Comparison of ENCODE assay signal across 8 mouse cellular contexts in the genomic region with DNA sequence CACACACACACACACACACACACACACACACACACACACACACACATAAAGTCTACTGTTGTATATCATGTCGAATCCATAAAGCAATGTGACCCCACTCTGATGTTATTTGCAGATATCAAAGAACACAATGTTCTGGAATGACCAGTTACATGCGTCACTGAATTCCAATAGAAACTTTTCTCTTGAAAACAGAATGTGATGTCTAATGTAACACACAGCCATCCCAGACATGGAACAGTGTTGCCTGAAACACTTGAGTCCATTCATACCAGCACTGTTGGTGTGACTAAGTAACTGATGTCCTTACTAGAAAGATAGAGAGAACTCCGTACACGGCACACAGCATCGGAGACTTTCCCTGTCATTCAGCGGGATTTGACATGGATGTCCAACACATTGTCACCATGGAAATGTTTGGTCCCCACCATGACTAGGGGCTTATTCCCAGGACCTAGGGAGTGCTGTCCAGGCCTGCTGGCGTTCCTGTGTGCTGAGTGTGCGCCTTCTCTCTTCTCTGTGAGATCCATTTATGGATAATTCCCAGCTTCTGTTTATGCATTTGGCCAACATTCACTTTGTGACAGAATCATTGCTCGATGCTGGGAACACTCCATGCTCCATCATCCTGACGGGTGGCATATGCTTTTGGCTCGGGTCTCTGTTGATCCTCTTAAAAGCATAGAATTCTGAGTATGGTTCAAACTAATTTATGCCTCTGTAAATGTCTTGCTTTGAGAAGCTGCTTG.
DNase-seq lines count a peak whose midpoint lies in the region; ATAC-seq and TF ChIP-seq lines count a peak whose summit lies in the region.
"Had no signal": no experiment of that assay in that cellular context is flagged by ENCODE, and none has a peak within 500 bp of the region (broad histone marks: within the 10 kb centered on the region; RNA-seq: fewer than 3 reads in every experiment).

No protein-coding gene starts in this region.

- H3K27me3 ChIP-seq in kidney, embryonic 15.5 days: no peaks in the 10 kb centered on the region
- H3K27me3 ChIP-seq in hindbrain, postnatal 0 days (ENCODE audit: insufficient read depth, low read length): no peaks in the 10 kb centered on the region
- H3K27me3 ChIP-seq: liver, embryonic 15.5 days had no signal

- H3K9ac ChIP-seq in kidney, embryonic 15.5 days: no peak overlapping the region
- no peak overlapping the region for H3K9ac ChIP-seq in hindbrain, postnatal 0 days (replicated peaks; ENCODE audit: low read length)
- H3K9ac ChIP-seq: liver, embryonic 15.5 days had no signal

- WGBS in kidney, embryonic 15.5 days: 68% methylated on average over 11 of the region's 11 CpGs
- 49% methylated on average over 11 of the region's 11 CpGs for WGBS in hindbrain, postnatal 0 days

- no peak overlapping the region; the same call in 1 of the 2 replicates for H3K27ac ChIP-seq in kidney, embryonic 15.5 days
- no peak overlapping the region for H3K27ac ChIP-seq in hindbrain, postnatal 0 days
- H3K27ac ChIP-seq: liver, embryonic 15.5 days had no signal

- no peak for DNase-seq in kidney, adult 9 months
- DNase-seq in brain, embryonic 14.5 days (ENCODE audit: low read depth): peak; percentile 56
- DNase-seq in hindbrain, postnatal 0 days (ENCODE audit: low spot score): peak; percentile 36
- peak; percentile 14 for DNase-seq in lung, postnatal 36 days
- DNase-seq in testis, postnatal 10 days (ENCODE audit: low spot score): no peak
- no peak for DNase-seq in spleen, postnatal 14 days (ENCODE audit: low spot score in 2 of 2)

- no peak for TF ChIP-seq CTCF in brain, embryonic 14.5 days (IDR thresholded peaks at IDR 0.05; ENCODE audit: borderline replicate concordance, extremely low read depth, insufficient read depth, insufficient read length)
- no peak for TF ChIP-seq CTCF in hindbrain, postnatal 0 days (IDR thresholded peaks at IDR 0.05; ENCODE audit: low read depth)

- peaks cover 23% of the 10 kb centered on the region for H3K4me1 ChIP-seq in kidney, embryonic 15.5 days
- no peaks in the 10 kb centered on the region for H3K4me1 ChIP-seq in hindbrain, postnatal 0 days (ENCODE audit: insufficient read depth, low read length)
- H3K4me1 ChIP-seq: liver, embryonic 15.5 days had no signal

- no peak for TF ChIP-seq POLR2A in brain, embryonic 14.5 days (IDR thresholded peaks at IDR 0.05; ENCODE audit: borderline replicate concordance, extremely low read depth, insufficient read depth, insufficient read length, poor library complexity, severe bottlenecking)

- H3K9me3 ChIP-seq in kidney, embryonic 15.5 days (replicated peaks): no peaks in the 10 kb centered on the region
- H3K9me3 ChIP-seq in hindbrain, postnatal 0 days (ENCODE audit: low read length): no peaks in the 10 kb centered on the region
- H3K9me3 ChIP-seq: liver, embryonic 15.5 days had no signal

- H3K4me3 ChIP-seq in kidney, embryonic 15.5 days (replicated peaks): no peak overlapping the region
- H3K4me3 ChIP-seq in hindbrain, postnatal 0 days (ENCODE audit: low read length): no peak overlapping the region
- H3K4me3 ChIP-seq: liver, embryonic 15.5 days had no signal

- peak; percentile 56 for ATAC-seq in kidney, embryonic 15.5 days (replicated peaks; ENCODE audit: low FRiP score)
- peak; percentile 55; the same call in 1 of the 2 replicates for ATAC-seq in hindbrain, postnatal 0 days

- H3K36me3 ChIP-seq in kidney, embryonic 15.5 days: no peaks in the 10 kb centered on the region
- no peaks in the 10 kb centered on the region for H3K36me3 ChIP-seq in hindbrain, postnatal 0 days (ENCODE audit: insufficient read depth, low read length)
- H3K36me3 ChIP-seq: liver, embryonic 15.5 days had no signal

- no peak overlapping the region for H3K4me2 ChIP-seq in kidney, embryonic 15.5 days
- no peak overlapping the region for H3K4me2 ChIP-seq in hindbrain, postnatal 0 days (ENCODE audit: low read depth, low read length)
- H3K4me2 ChIP-seq: liver, embryonic 15.5 days had no signal

Comparison
In these comparisons a context has a peak if more than half of its experiments do, and no peak if none do; other contexts are left out.
1. DNase-seq: peak in brain, embryonic 14.5 days (single experiment), hindbrain, postnatal 0 days (single experiment) and lung, postnatal 36 days (single experiment); none in kidney, adult 9 months (single experiment), testis, postnatal 10 days (single experiment) and spleen, postnatal 14 days (0 of 2).